In the genomic region with DNA sequence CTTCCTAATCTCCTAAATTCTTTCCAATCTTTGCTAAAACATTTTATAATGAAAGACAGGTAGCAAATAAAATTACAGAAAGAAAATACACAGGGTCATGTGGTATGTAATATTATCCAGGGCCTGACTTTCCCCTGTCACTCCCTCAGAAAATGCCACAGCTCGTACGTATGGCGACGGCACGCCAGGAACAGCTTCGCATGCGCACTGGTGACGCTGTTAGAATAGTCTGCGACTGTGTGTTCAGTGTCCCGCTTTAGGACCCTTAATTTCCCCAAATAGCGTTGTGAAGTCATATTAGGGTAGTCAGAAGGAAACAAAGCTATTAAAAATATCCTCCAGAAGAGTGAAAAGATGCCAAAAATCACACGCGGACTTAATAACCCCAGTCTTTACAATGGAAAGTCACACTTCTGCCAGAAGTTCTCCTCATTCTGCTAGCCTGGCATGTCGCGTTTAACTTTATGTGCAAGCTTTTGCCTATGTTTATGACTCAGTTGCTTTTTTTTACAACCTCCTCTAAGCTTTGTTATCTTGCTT, we compare ENCODE assay signal across 21 mouse cellular contexts.
"Had no signal": no experiment of that assay in that cellular context is flagged by ENCODE, and none has a peak within 500 bp of the region (broad histone marks: within the 10 kb centered on the region; RNA-seq: fewer than 3 reads in every experiment).

No protein-coding gene starts in this region.

- H3K9me3 ChIP-seq: liver, embryonic 12.5 days; liver, embryonic 15.5 days; lung, embryonic 15.5 days; megakaryocyte, embryonic 14.5 days; midbrain, embryonic 10.5 days; midbrain, embryonic 13.5 days; neural tube, embryonic 13.5 days had no signal

- DNase-seq: kidney, adult 2 months; kidney, postnatal 25 days; layer of hippocampus, adult 9-11 months; liver; lung, adult 18-20 months; lung, postnatal 10 days; lung, postnatal 36 days; right cerebral cortex, postnatal 4 days; thymus, postnatal 36 days had no signal

- H3K9ac ChIP-seq: liver, embryonic 12.5 days; liver, embryonic 15.5 days; lung, embryonic 15.5 days; midbrain, embryonic 13.5 days; neural tube, embryonic 13.5 days had no signal

- H3K27me3 ChIP-seq: liver, embryonic 15.5 days; lung, embryonic 15.5 days; megakaryocyte, embryonic 14.5 days; midbrain, embryonic 13.5 days; neural tube, embryonic 13.5 days had no signal

- ATAC-seq: liver, embryonic 12.5 days; midbrain, embryonic 13.5 days; midbrain, embryonic 16.5 days had no signal

- H3K4me2 ChIP-seq: liver, embryonic 12.5 days; liver, embryonic 15.5 days; lung, embryonic 15.5 days; midbrain, embryonic 13.5 days; neural tube, embryonic 13.5 days had no signal

- H3K4me1 ChIP-seq: liver, embryonic 12.5 days; liver, embryonic 15.5 days; megakaryocyte, embryonic 14.5 days; midbrain, embryonic 10.5 days; midbrain, embryonic 13.5 days; neural tube, embryonic 13.5 days had no signal

- H3K36me3 ChIP-seq: liver, embryonic 12.5 days; liver, embryonic 15.5 days; lung, embryonic 15.5 days; midbrain, embryonic 10.5 days; midbrain, embryonic 13.5 days; neural tube, embryonic 13.5 days had no signal

- H3K4me3 ChIP-seq: layer of hippocampus, adult 2 months; liver, embryonic 12.5 days; liver, embryonic 15.5 days; lung, embryonic 15.5 days; megakaryocyte, embryonic 14.5 days; midbrain, embryonic 10.5 days; midbrain, embryonic 13.5 days; myocyte; neural tube, embryonic 13.5 days had no signal

- H3K27ac ChIP-seq: kidney, postnatal 0 days; liver, embryonic 12.5 days; liver, embryonic 15.5 days; midbrain, embryonic 10.5 days; midbrain, embryonic 13.5 days; neural tube, embryonic 13.5 days; stomach, postnatal 0 days had no signal
